Mouse (Mus musculus): ENCODE measurements around the gene Moap1.

Moap1 gene

GRCm38 (mm10) chr12:102708220-102708619 is 35.2 kb downstream of the Moap1 start:
- in situ Hi-C loops (cut with MboI, MseI): loop anchor here (5.0 to 10.0 kb wide), 4 partner anchors 81 to 1623 kb away; partner anchors contain the start of gene Ppp4r3a (in 1 of the 2)

- in situ Hi-C loops (cut with MboI, MseI): loop anchor here (5.0 to 10.0 kb wide), 4 partner anchors 80 to 1622 kb away; partner anchors contain the start of gene Ppp4r3a (in 1 of the 2)
Measured at GRCm38 (mm10) chr12:102706833-102707463, 36.5 kb downstream of the Moap1 start.

GRCm38 (mm10) chr12:102705906-102706640 is 37.4 kb downstream of the Moap1 start:
- in situ Hi-C loops (cut with MboI, MseI): loop anchor here (5.0 to 10.0 kb wide), 4 partner anchors 79 to 1621 kb away; partner anchors contain the start of gene Ppp4r3a (in 1 of the 2)

GRCm38 (mm10) chr12:102705216-102705871 is 38.1 kb downstream of the Moap1 start:
- in situ Hi-C loops (cut with MboI, MseI): loop anchor here (5.0 to 10.0 kb wide), 4 partner anchors 78 to 1621 kb away; partner anchors contain the start of gene Ppp4r3a (in 1 of the 2)

- in situ Hi-C loops (cut with MboI, MseI): loop anchor here (5.0 to 10.0 kb wide), 4 partner anchors 77 to 1620 kb away; partner anchors contain the start of gene Ppp4r3a (in 1 of the 2)
Measured at GRCm38 (mm10) chr12:102704457-102705198, 38.8 kb downstream of the Moap1 start, which contains the start of gene Itpk1. Gene Itpk1 (minus strand): TSS chr12:102704930.

GRCm38 (mm10) chr12:102703921-102704408 is 39.5 kb downstream of the Moap1 start:
- in situ Hi-C loops (cut with MboI, MseI): loop anchor here in 1 of 2 experiments (10.0 kb wide), 1 partner anchor 1619 kb away; the partner anchor contains the start of gene Ppp4r3a

GRCm38 (mm10) chr12:102703441-102703840 is 40.0 kb downstream of the Moap1 start:
- in situ Hi-C loops (cut with MboI, MseI): loop anchor here in 1 of 2 experiments (10.0 kb wide), 1 partner anchor 1619 kb away; the partner anchor contains the start of gene Ppp4r3a

- in situ Hi-C loops (cut with MboI, MseI): loop anchor here in 1 of 2 experiments (10.0 kb wide), 1 partner anchor 1618 kb away; the partner anchor contains the start of gene Ppp4r3a
Measured at GRCm38 (mm10) chr12:102703111-102703412, 40.4 kb downstream of the Moap1 start.

- in situ Hi-C loops (cut with MboI, MseI): loop anchor here in 1 of 2 experiments (10.0 kb wide), 1 partner anchor 1618 kb away; the partner anchor contains the start of gene Ppp4r3a
Measured at GRCm38 (mm10) chr12:102702356-102703110, 40.9 kb downstream of the Moap1 start.

GRCm38 (mm10) chr12:102701691-102702207 is 41.7 kb downstream of the Moap1 start:
- in situ Hi-C loops (cut with MboI, MseI): loop anchor here in 1 of 2 experiments (10.0 kb wide), 1 partner anchor 1617 kb away; the partner anchor contains the start of gene Ppp4r3a

- in situ Hi-C loops (cut with MboI, MseI): loop anchor here in 1 of 2 experiments (10.0 kb wide), 1 partner anchor 1616 kb away; the partner anchor contains the start of gene Ppp4r3a
Measured at GRCm38 (mm10) chr12:102700453-102700852, 43.0 kb downstream of the Moap1 start.

GRCm38 (mm10) chr12:102699156-102699555 is 44.3 kb downstream of the Moap1 start:
- in situ Hi-C loops (cut with MboI, MseI): loop anchor here in 1 of 2 experiments (25.0 kb wide), 1 partner anchor 712 kb away; the partner anchor contains the start of gene Cpsf2

- in situ Hi-C loops (cut with MboI, MseI): loop anchor here in 1 of 2 experiments (25.0 kb wide), 1 partner anchor 711 kb away; the partner anchor contains the start of gene Cpsf2
Measured at GRCm38 (mm10) chr12:102698089-102698684, 45.3 kb downstream of the Moap1 start.

GRCm38 (mm10) chr12:102697381-102697780 is 46.1 kb downstream of the Moap1 start:
- in situ Hi-C loops (cut with MboI, MseI): loop anchor here in 1 of 2 experiments (25.0 kb wide), 1 partner anchor 710 kb away; the partner anchor contains the start of gene Cpsf2

GRCm38 (mm10) chr12:102696635-102697354 is 46.7 kb downstream of the Moap1 start:
- in situ Hi-C loops (cut with MboI, MseI): loop anchor here in 1 of 2 experiments (25.0 kb wide), 1 partner anchor 709 kb away; the partner anchor contains the start of gene Cpsf2

- in situ Hi-C loops (cut with MboI, MseI): loop anchor here in 1 of 2 experiments (25.0 kb wide), 1 partner anchor 708 kb away; the partner anchor contains the start of gene Cpsf2
Measured at GRCm38 (mm10) chr12:102695369-102696239, 47.9 kb downstream of the Moap1 start.
